Mouse (Mus musculus) liver, adult 2 months (tissue): ENCODE data around the gene Inpp4b. TPM values are rescaled to one million over a fixed set of nuclear protein-coding genes. Genes with fewer than 3 reads are reported as not detected.

Experiments
- DNase-seq: peaks from one replicate; pipeline ENCODE4 v3.0.0-alpha.2; 2011; ENCODE audit warnings: low read depth, low spot score; ENCODE audit errors: extremely low read depth
- H3K27ac ChIP-seq: fragments of 200-500 bp; replicated peaks from 2 replicates; pipeline ENCODE4 v1.5.1; 2012; ENCODE audit warnings: low read depth, mild to moderate bottlenecking, control low read depth, inconsistent platforms, low read length; ENCODE audit not compliant: insufficient read depth
- H3K27me3 ChIP-seq: fragments of 200-500 bp; 2 replicates; pipeline ENCODE4 v1.6.1; 2012; ENCODE audit warnings: mild to moderate bottlenecking, moderate library complexity, low read length, inconsistent platforms; ENCODE audit not compliant: control insufficient read depth, insufficient read depth
- H3K36me3 ChIP-seq: fragments of 200-500 bp; 2 replicates; pipeline ENCODE4 v1.6.1; 2012; ENCODE audit warnings: low read length, inconsistent platforms; ENCODE audit not compliant: control insufficient read depth, insufficient read depth
- H3K4me1 ChIP-seq: fragments of 200-500 bp; 2 replicates; pipeline ENCODE4 v1.6.1; 2011; ENCODE audit warnings: low read length; ENCODE audit not compliant: control insufficient read depth, insufficient read depth
- H3K4me3 ChIP-seq: fragments of 200-500 bp; 2 replicates; pipeline ENCODE4 v1.5.1; 2011; ENCODE audit warnings: low read depth, mild to moderate bottlenecking, control low read depth, low read length, moderate library complexity; ENCODE audit not compliant: insufficient read depth
- H3K79me2 ChIP-seq: fragments of 200-500 bp; 2 replicates; pipeline ENCODE4 v1.6.1; 2012; ENCODE audit warnings: inconsistent platforms, mild to moderate bottlenecking, low read length, moderate library complexity; ENCODE audit not compliant: control insufficient read depth, insufficient read depth
- H3K9ac ChIP-seq: fragments of 200-500 bp; 2 replicates; pipeline ENCODE4 v1.6.1; 2012; ENCODE audit warnings: low read depth, mild to moderate bottlenecking, control low read depth, inconsistent platforms, low read length
- CTCF ChIP-seq: fragments of 200-500 bp; IDR thresholded peaks from 2 replicates; pipeline ENCODE4 v1.5.1; 2011; ENCODE audit warnings: low read depth, low read length, control low read depth
- POLR2A ChIP-seq: fragments of 200-500 bp; IDR thresholded peaks from 2 replicates; pipeline ENCODE4 v1.6.1; 2011; ENCODE audit warnings: low read length, control low read depth; ENCODE audit not compliant: insufficient read depth; ENCODE audit errors: extremely low read depth
- WGBS: fragments of 180-500 bp; shearing (Covaris S2); methylation state at CpG from one replicate; pipeline ENCODE4 v1.1.7; 2018; 5-methylcytosine and 5-hydroxymethylcytosine counted together
- polyA plus RNA-seq: library from polyadenylated mRNA; depleted of rRNA; stranded (reverse); fragments of >200 nt; gene quantifications from 2 replicates; pipeline ENCODE4 v1.2.3, GENCODE M21; 2012; rRNA removed
- total RNA-seq: library from RNA; depleted of rRNA; stranded (reverse); fragments of >200 nt; gene quantifications from 2 replicates; pipeline ENCODE4 v1.2.3, GENCODE M21; 2014; rRNA removed

Gene Inpp4b
- total RNA-seq: 2.3 and 3.6 TPM in 2 replicates
- 0.16 and 0.20 TPM in 2 replicates for polyA plus RNA-seq

DNA sequence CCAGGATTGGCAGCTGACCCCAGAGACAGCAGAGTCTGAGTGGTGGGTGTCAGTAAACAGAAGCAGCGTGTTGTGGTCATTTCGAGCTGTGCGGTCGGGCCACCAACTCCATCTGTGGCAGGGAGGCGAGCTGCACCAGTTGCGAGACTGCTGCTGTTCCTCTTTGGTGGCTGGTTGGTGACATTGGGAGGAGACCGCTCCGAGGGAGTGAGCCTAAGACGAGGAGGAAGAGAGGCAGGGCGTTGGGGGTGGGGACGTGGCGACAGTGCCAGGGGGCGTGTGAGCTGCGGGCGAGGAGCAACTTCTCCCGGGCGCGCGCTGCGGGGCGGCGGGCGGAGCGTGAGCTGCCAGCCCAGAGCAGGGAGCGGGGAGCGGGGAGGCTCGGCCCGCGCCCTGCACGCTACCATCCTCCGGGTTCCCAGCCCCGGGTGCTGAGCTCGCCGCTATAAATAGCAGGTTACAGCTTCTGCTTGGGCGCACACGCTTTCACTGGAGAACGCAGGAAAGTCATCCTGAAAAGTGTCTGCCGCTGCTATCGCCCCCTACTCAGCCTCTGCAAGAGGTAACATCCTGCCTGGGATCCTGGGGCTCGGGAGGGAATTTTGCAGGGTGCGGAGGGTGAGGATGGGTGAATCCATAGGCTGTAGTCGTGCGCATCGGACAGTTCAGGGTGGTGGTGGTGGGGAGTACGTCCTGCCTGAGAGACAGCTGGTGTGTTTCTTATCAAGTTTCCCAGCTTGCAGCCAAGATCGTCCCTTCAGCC is at the start of gene Inpp4b:
Gene Inpp4b, plus strand, starts transcription at position 321 of the 763 bp plus-strand sequence.
- H3K4me3 ChIP-seq: peak within 1 kb of the TSS; percentile 37; the same call in 1 of the 2 replicates
- no peaks in the 10 kb centered on the region for H3K36me3 ChIP-seq
- peak; percentile 9 for DNase-seq
- no peak within 1 kb of the TSS for H3K9ac ChIP-seq
- H3K4me1 ChIP-seq: peaks cover 5% of the 10 kb centered on the region; the same call in 1 of the 2 replicates
- 2% methylated on average over 46 of the region's 46 CpGs for WGBS
- H3K27ac ChIP-seq: no peak within 1 kb of the TSS
- no peaks in the 10 kb centered on the region for H3K79me2 ChIP-seq
- TF ChIP-seq POLR2A (no peak), CTCF (no peak)
- H3K27me3 ChIP-seq: peaks cover 5% of the 10 kb centered on the region

DNA sequence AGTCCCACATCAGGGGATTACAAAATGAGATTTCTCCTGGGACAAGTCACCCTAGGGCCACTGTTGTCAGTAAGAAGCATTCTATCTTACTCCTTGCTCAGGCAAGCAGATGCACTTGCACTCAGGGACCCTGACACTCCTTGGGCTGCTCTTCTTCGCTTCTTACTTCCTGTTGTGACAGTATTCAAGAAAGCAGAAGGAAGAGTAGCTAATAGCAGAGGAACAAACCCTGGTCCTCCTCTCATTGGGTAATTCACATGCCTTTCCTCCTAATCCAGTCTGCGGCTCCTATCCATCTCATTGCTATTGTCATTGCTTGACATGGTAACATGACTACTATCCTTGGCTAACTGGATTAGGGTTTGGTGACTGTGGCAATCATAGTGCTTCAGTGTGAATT is 7.1 kb upstream of the Inpp4b start:
- Histone ChIP-seq H3K9ac (no peak overlapping the region), H3K27ac (no peak overlapping the region), H3K36me3 (no peaks in the 10 kb centered on the region), H3K79me2 (no peaks in the 10 kb centered on the region), H3K4me1 (no peaks in the 10 kb centered on the region), H3K4me3 (no peak overlapping the region), H3K27me3 (no peaks in the 10 kb centered on the region)
- DNase-seq: no peak
- WGBS: 78% methylated on average over 2 of the region's 2 CpGs
- TF ChIP-seq POLR2A (no peak), CTCF (no peak)

DNA sequence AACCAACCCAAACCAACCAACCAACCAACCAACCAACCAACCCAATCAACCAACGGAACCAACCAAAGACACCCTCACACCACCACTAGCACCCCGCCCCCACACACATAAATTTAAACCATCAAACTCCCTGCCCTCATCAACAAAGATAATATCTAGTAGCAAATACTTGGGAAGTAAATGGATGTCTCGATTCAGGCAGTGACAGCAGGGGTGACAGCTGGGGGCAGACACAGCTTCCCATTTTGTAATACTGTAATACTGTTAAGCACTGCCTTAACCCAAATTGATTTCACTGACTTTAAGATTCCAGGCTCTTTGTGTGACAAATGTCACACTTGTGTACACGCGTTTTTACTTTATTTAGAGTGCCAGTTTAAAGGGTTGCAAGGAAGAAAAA is 1.2 kb upstream of the Inpp4b start:
- H3K4me1 ChIP-seq: peaks cover 5% of the 10 kb centered on the region; the same call in 1 of the 2 replicates
- H3K4me3 ChIP-seq: no peak overlapping the region

DNA sequence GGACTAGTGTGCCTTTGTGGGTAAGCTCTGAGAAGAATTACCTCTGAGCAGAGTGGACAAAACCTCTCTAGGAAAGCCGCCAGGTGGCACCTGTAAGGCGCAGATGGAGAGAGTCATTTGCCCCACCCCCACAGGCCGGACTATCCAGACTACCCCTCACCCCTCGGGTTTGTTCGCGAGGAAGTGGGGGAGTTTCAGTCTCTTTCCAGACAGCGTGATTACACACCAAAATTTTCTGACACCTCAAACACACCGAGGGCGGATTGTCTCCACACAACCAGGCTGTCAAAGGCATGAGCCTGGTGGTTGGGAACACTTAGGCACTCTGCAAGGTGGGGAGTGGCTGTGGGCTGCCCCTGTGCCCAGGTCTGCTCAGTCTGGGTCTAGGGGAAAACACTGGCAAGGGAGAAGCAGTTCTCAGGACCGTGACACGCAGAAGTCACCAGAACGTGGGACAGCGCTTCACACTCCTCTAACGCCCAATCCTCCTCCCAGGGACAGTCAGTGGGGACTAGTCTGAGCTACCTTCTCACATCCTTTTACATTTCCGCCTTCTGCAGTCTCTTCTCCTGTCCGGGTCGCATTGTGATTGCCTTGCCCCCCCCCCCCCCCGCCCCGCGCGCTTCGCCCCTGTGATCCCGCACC is 643 bp upstream of the Inpp4b start:
- Histone ChIP-seq H3K4me1 (peaks cover 5% of the 10 kb centered on the region; the same call in 1 of the 2 replicates), H3K4me3 (peak overlapping the region; percentile 37; the same call in 1 of the 2 replicates), H3K27ac (no peak overlapping the region), H3K79me2 (no peaks in the 10 kb centered on the region), H3K9ac (no peak overlapping the region), H3K27me3 (peaks cover 5% of the 10 kb centered on the region), H3K36me3 (no peaks in the 10 kb centered on the region)
- TF ChIP-seq CTCF (peak; percentile 21; the same call in 1 of the 2 replicates), POLR2A (no peak)
- DNase-seq: no peak
- WGBS: under 1% methylated on average over 18 of the region's 23 CpGs

More for the DNA sequence above, 1.2 kb upstream of the Inpp4b start:
- Histone ChIP-seq H3K27me3 (peaks cover 5% of the 10 kb centered on the region), H3K9ac (no peak overlapping the region), H3K36me3 (no peaks in the 10 kb centered on the region), H3K79me2 (no peaks in the 10 kb centered on the region), H3K27ac (no peak overlapping the region)
- DNase-seq: no peak
- WGBS: 51% methylated on average over 5 of the region's 5 CpGs
- TF ChIP-seq POLR2A (no peak), CTCF (no peak)

DNA sequence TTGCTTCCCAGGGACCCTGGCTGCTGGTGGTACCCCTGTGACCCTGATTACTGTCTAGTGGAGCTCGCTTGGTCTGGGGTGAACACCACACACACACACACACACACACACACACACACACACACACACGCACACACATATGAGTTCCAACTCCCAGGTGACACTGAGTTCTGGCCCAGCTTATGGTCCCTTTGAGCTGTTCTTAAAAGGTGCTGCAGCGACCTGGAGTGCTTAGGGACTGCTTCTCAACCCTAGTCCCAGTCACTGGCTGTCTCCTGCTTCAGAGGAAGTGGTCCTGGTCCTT is 595 bp downstream of the Inpp4b start:
- Histone ChIP-seq H3K4me3 (no peak overlapping the region), H3K4me1 (peaks cover 5% of the 10 kb centered on the region; the same call in 1 of the 2 replicates), H3K36me3 (no peaks in the 10 kb centered on the region), H3K27ac (no peak overlapping the region), H3K27me3 (peaks cover 5% of the 10 kb centered on the region), H3K79me2 (no peaks in the 10 kb centered on the region), H3K9ac (no peak overlapping the region)
- TF ChIP-seq POLR2A (no peak), CTCF (no peak)
- DNase-seq: no peak
- WGBS: 48% methylated on average over 3 of the region's 3 CpGs

DNA sequence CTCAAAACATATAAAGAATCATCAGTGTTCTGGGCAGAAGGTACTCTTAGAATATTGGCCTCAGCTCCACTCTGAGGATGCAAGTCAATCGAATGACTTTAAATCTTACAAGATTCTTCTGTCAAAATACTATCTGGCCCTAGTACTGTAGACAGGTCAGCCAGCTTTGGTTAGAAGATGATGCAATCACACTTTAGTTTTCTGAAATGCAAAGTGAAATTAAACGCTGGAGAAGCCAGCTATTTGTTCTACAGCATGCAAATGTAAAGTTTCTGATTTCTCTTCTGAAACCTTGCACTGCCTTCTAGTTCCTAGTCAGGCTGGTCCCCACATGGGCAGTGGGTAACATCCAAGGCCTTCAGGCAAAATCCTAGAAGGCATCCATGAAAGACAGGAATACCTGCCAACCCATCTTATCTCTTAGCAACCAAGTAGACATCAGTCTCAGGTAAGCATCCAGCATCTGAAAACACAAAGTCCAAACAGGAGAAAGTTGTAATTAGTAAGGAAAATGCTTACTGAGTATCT is 2.9 kb downstream of the Inpp4b start:
- 41% methylated on average over 2 of the region's 2 CpGs for WGBS
- Histone ChIP-seq H3K27ac (no peak overlapping the region), H3K9ac (no peak overlapping the region), H3K79me2 (no peaks in the 10 kb centered on the region), H3K36me3 (no peaks in the 10 kb centered on the region), H3K4me3 (no peak overlapping the region), H3K4me1 (peaks cover 5% of the 10 kb centered on the region; the same call in 1 of the 2 replicates), H3K27me3 (peaks cover 5% of the 10 kb centered on the region)
- TF ChIP-seq CTCF (no peak), POLR2A (no peak)
- DNase-seq: no peak
